Mouse (Mus musculus) neural tube, embryonic 14.5 days (tissue): ENCODE data around the gene Rmdn3. TPM values are rescaled to one million over a fixed set of nuclear protein-coding genes. Genes with fewer than 3 reads are reported as not detected.

Source experiments
- ATAC-seq: fragments of 200-750 bp; cut with Nextera tagmentation; 2 replicates; pipeline ENCODE4 v1.8.0; 2017; ENCODE audit warnings: low read depth, mild to moderate bottlenecking, moderate TSS enrichment, moderate library complexity
- H3K27ac ChIP-seq: fragments of 300-500 bp; sonication (generic); 2 replicates; pipeline ENCODE4 v1.5.1; 2014; ENCODE audit warnings: low read depth, mild to moderate bottlenecking, control low read depth, low read length, moderate library complexity, mixed read lengths
- H3K27me3 ChIP-seq: fragments of 300-500 bp; sonication (generic); 2 replicates; pipeline ENCODE4 v1.6.1; 2014; ENCODE audit warnings: low read length; ENCODE audit not compliant: control insufficient read depth, insufficient read depth
- H3K36me3 ChIP-seq: fragments of 300-500 bp; sonication (generic); 2 replicates; pipeline ENCODE4 v1.6.1; 2014; ENCODE audit warnings: low read length, mixed read lengths; ENCODE audit not compliant: control insufficient read depth, insufficient read depth
- H3K4me1 ChIP-seq: fragments of 300-500 bp; sonication (generic); 2 replicates; pipeline ENCODE4 v1.6.1; 2014; ENCODE audit warnings: low read length; ENCODE audit not compliant: control insufficient read depth, insufficient read depth
- H3K4me2 ChIP-seq: fragments of 300-500 bp; sonication (generic); 2 replicates; pipeline ENCODE4 v1.6.1; 2014; ENCODE audit warnings: mild to moderate bottlenecking, low read depth, low read length, control low read depth
- H3K4me3 ChIP-seq: fragments of 300-500 bp; sonication (generic); 2 replicates; pipeline ENCODE4 v1.5.1; 2014; ENCODE audit warnings: low read depth, low read length, control low read depth, mixed read lengths
- H3K9ac ChIP-seq: fragments of 300-500 bp; sonication (generic); replicated peaks from 2 replicates; pipeline ENCODE4 v1.6.1; 2014; ENCODE audit warnings: low read depth, mild to moderate bottlenecking, control low read depth, low read length, mixed read lengths
- H3K9me3 ChIP-seq: fragments of 300-500 bp; sonication (generic); 2 replicates; pipeline ENCODE4 v1.6.1; 2016; ENCODE audit warnings: low read length; ENCODE audit not compliant: control insufficient read depth
- WGBS: fragments of 180-500 bp; shearing (Covaris S2); extraction: QIAGEN DNeasy Blood & Tissue Kit; methylation state at CpG from one replicate; pipeline ENCODE4 v1.1.7; 2014; 5-methylcytosine and 5-hydroxymethylcytosine counted together
- polyA plus RNA-seq: library from polyadenylated mRNA; unstranded; fragments of >200 nt; fragmentation: Nextera tagmentation; extraction: Ambion mirVana; gene quantifications from 2 replicates; pipeline ENCODE4 v1.2.1, GENCODE M21; 2014

Gene Rmdn3
- polyA plus RNA-seq, 1 experiment from 2014 or later: 44.6 TPM

DNA sequence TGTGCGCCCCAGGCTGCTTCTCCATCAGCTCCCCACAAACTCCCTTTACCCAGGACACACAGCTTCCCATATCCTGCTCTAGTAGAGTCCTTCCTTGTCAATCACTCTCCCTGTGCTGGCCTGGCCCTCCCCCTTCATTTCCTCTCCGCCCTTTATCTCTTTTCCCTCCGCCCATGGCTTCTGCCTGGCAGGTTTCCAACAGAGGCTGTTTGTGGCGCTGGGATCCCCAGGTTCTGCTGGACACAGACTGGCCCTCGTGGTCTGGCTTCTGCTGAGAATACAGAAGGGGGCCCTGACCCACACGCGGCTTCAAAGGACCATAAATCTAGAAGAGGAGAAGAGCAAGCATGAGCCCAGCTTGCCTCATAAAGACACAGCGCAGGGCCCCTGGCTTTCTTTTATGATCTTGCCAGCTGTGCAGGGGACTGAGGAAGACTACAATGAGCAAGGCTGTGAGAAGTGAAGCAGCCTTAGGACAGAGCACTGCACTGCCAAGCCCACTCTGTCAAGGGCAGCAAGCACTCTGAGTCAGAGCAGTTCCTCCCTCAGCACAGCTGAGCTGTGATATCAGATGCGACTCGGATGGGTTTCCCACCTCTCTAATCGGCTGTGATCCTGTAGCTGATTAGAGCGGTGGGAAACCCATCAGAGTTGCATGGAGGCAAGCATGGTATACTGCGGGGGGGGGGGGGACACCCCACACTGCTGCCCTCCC, 16.2 kb upstream of the Rmdn3 start:
- no peaks in the 10 kb centered on the region for H3K36me3 ChIP-seq
- H3K9me3 ChIP-seq: no peaks in the 10 kb centered on the region
- H3K9ac ChIP-seq: 0 out of 2 replicates have a peak overlapping the region, but pooled peaks have one; percentile 37
- H3K4me2 ChIP-seq: peak overlapping the region; percentile 21
- H3K4me1 ChIP-seq: peaks cover 14% of the 10 kb centered on the region
- H3K27me3 ChIP-seq: no peaks in the 10 kb centered on the region
- WGBS: 8% methylated on average over 13 of the region's 13 CpGs
- no peak overlapping the region for H3K4me3 ChIP-seq
- ATAC-seq: peak; percentile 62
- H3K27ac ChIP-seq: peak overlapping the region; percentile 40; the same call in 1 of the 2 replicates

DNA sequence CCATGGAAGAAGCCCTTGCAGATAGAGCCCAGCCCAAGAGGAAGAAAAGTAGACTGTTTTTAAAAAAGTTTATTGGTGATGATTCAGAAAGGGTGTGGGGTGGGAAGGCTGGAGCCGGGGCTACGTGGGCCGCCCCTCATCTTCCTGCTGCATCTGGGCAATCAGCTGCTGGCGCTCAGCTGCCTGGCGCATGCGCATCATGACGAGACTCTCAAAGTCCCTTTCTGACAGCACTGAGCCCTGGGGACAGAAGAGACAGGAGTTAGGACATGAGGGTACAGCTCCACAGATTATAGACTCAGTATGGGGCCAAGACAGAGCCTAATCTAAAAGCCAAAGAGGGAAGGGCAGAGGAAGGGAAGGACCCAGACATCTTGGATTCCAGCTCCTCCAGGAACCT, 15.6 kb upstream of the Rmdn3 start:
- Histone ChIP-seq H3K9me3 (no peaks in the 10 kb centered on the region), H3K9ac (no peak overlapping the region), H3K4me1 (peaks cover 19% of the 10 kb centered on the region), H3K27ac (no peak overlapping the region), H3K4me3 (no peak overlapping the region), H3K27me3 (peaks cover 5% of the 10 kb centered on the region; the same call in 1 of the 2 replicates), H3K4me2 (no peak overlapping the region), H3K36me3 (no peaks in the 10 kb centered on the region)
- WGBS: 71% methylated on average over 7 of the region's 7 CpGs
- peak; percentile 15; the same call in 1 of the 2 replicates for ATAC-seq

DNA sequence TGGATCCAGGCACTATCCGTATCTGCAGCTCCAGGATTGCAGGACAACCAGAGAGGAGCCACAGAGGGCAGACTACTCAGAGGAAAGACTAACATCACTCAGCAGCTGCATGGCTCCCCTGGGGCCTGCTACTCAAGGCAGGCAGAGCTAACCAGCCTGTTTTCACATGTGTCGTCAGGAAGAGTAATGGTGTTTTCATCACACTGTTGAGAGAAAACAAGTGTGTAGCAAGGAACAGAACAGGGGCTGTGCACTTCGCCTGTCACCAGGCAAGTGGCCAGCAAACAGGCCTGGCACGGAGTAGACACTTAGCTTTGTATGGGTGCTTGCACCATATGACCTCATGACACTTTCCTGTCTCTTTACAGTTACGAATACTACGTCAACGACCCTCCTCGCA, 14.7 kb upstream of the Rmdn3 start:
- 59% methylated on average over 8 of the region's 8 CpGs for WGBS
- H3K4me1 ChIP-seq: peaks cover 26% of the 10 kb centered on the region
- H3K4me3 ChIP-seq: no peak overlapping the region

DNA sequence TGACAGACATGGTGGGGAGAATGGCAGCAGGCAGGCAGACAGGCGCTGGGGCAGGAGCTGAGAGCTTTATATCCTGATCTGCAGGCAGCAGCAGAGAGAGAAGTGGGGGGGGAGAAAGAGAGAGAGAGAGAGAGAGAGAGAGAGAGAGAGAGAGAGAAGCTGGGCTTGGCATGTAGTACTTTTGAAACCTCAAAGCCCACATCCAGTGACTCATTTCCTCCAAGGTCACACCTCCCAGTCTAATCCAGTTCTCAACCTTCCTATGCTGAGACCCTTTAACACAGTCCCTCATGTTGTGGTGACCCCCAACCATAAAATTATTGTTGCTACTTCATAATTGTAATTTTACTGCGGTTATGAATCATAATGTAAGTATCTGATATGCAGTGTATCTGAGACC, 13.4 kb upstream of the Rmdn3 start:
- Histone ChIP-seq H3K9ac (no peak overlapping the region), H3K9me3 (no peaks in the 10 kb centered on the region), H3K36me3 (no peaks in the 10 kb centered on the region), H3K4me1 (peaks cover 26% of the 10 kb centered on the region), H3K4me3 (no peak overlapping the region), H3K4me2 (no peak overlapping the region), H3K27me3 (peaks cover 8% of the 10 kb centered on the region), H3K27ac (no peak overlapping the region)
- 92% methylated on average over 2 of the region's 2 CpGs for WGBS
- no peak for ATAC-seq

More for the DNA sequence above, 14.7 kb upstream of the Rmdn3 start:
- Histone ChIP-seq H3K4me2 (no peak overlapping the region), H3K36me3 (no peaks in the 10 kb centered on the region), H3K9ac (no peak overlapping the region), H3K27me3 (peaks cover 8% of the 10 kb centered on the region; the same call in 1 of the 2 replicates), H3K9me3 (no peaks in the 10 kb centered on the region), H3K27ac (no peak overlapping the region)
- no peak for ATAC-seq

DNA sequence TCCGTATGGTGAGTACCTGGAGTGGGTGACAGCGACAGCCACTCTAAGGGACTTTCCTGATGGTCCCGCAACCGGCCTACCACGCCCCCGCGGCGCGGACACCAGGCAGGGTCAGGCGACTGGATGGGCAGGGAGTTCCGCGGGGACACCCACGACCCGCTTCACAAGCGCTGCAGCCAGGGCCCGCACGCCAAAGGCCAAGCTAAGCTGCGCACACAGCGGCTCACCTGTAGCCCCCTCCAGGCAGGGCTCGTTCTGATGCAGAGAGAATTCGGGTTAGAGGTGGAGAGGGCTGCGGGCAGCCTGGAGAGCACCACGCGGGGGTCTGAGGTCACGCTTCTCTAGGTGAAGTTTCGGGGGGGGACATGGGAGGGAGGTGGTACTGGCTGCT, 11.0 kb upstream of the Rmdn3 start:
- 0 out of 2 replicates have a peak, but pooled peaks have one; percentile 5 for ATAC-seq
- Histone ChIP-seq H3K4me1 (peaks cover 17% of the 10 kb centered on the region), H3K27ac (no peak overlapping the region), H3K36me3 (no peaks in the 10 kb centered on the region), H3K27me3 (peaks cover 8% of the 10 kb centered on the region), H3K9ac (peak overlapping the region; percentile 34; the same call in 1 of the 2 replicates), H3K9me3 (no peaks in the 10 kb centered on the region), H3K4me2 (peak overlapping the region; percentile 99), H3K4me3 (peak overlapping the region; percentile 48)
- WGBS: 5% methylated on average over 26 of the region's 26 CpGs

DNA sequence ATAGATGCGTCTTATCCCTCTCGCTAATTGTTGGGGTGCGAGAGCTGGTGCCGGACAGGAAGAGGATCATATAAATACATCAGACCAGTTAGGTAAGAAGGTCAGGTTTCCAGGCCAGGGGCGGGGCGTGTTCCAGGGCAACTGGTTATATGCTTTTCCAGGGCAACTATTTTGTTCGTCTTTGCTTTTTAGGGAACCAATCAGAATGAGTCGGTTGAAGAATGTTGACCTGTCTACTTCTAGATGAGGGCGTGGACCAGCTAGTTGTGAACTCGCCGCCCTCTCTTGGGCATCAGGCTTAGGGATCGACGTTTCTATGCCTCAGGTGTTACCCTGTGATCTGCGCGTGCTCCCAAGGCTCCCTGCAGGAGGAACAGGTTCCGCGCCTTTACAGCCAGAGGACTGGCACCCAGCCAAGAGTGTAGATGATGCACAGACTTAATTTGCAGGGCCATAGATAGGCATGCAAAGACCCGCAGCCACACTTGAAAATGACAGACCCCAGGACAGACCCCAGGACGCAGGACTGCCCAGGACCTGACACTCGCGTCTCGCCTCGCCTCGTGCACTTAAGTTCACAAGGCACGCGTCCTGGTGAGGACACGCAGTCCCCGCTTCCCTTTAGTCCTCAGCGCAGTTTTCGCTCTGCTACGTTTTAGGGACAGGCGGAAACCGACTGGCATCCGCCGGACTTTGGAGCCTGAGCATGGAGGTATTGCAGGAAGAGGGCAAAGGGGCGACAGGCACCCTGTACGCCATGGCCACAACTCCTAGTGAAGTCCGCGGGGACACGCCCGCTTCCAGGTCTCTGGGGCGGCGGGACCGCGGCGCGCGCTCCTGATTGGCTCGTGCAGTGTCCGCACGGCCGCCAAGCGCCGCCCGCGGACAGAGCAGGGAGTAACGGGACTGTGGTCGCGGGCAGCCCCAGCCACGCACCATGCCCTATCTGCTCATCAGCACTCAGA, 10.3 kb upstream of the Rmdn3 start, which contains the start of gene Gchfr:
TSS of gene Gchfr (plus strand) at position 873 of the 965 bp plus-strand sequence.
- Histone ChIP-seq H3K4me3 (peak within 1 kb of the TSS; percentile 48), H3K9ac (peak within 1 kb of the TSS; percentile 34; the same call in 1 of the 2 replicates), H3K4me2 (peak within 1 kb of the TSS; percentile 99), H3K36me3 (no peaks in the 10 kb centered on the region), H3K27me3 (peaks cover 8% of the 10 kb centered on the region), H3K4me1 (peaks cover 12% of the 10 kb centered on the region; the same call in 1 of the 2 replicates), H3K9me3 (no peaks in the 10 kb centered on the region), H3K27ac (no peak within 1 kb of the TSS)
- under 1% methylated on average over 60 of the region's 60 CpGs for WGBS
- peak; percentile 73 for ATAC-seq

DNA sequence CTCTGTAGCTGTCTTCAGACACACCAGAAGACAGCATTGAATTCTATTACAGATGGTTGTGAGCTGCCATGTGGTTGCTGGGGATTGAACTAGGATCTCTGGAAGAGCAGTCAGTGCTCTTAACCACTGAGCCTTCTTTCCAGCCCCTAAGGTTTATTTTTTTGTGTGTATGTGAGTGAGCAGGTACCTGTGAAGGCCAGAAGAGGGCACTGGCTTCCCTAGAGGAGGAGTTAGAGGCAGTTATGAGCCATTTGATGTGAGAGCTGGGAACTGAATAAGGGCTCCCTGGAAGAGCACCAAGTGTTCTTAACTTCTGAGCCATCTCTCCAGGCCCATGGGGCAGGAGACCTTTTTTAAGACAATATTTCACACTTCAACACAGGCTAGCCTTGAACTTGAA, 8.6 kb upstream of the Rmdn3 start:
- Histone ChIP-seq H3K4me1 (peaks cover 12% of the 10 kb centered on the region; the same call in 1 of the 2 replicates), H3K9ac (no peak overlapping the region), H3K27me3 (peaks cover 8% of the 10 kb centered on the region), H3K4me2 (no peak overlapping the region), H3K27ac (no peak overlapping the region), H3K4me3 (no peak overlapping the region), H3K36me3 (no peaks in the 10 kb centered on the region), H3K9me3 (no peaks in the 10 kb centered on the region)
- ATAC-seq: no peak

DNA sequence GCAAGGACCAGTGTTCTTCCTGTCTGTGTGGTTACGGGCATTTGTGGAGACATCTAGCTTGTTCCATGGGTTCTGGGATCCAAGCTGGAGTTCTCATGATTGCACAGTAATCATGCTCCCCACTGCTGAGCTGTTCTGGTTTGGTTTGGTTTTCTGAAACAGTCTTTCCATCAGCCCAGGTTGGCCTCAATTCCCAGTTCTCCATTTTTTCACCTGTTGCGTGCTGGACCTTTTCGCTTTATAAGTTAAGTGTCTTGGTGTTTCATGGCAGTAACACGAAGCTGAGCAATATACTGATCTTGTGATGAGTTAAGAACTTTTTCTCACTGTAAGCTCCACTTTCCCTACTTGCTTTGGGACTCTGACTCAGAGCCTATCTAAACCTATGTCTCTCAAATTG, 7.2 kb upstream of the Rmdn3 start:
- H3K27me3 ChIP-seq: peaks cover 8% of the 10 kb centered on the region
- WGBS: 92% methylated on average over 4 of the region's 4 CpGs
- H3K9ac ChIP-seq: no peak overlapping the region
- H3K4me3 ChIP-seq: no peak overlapping the region
- no peaks in the 10 kb centered on the region for H3K36me3 ChIP-seq
- no peak overlapping the region for H3K4me2 ChIP-seq
- H3K4me1 ChIP-seq: peaks cover 12% of the 10 kb centered on the region; the same call in 1 of the 2 replicates
- no peaks in the 10 kb centered on the region for H3K9me3 ChIP-seq
- H3K27ac ChIP-seq: no peak overlapping the region
- no peak for ATAC-seq
